Mouse (Mus musculus): Measurements from ENCODE around the gene Fam71b.
A peak's percentile ranks its signal among the peaks of the same experiment; 100 is the strongest.
"Not testable (repeated sequence)": the region's sequence is repeated elsewhere in the genome, so short reads cannot be mapped to it uniquely, and the experiment has no call there.

Fam71b gene

DNA sequence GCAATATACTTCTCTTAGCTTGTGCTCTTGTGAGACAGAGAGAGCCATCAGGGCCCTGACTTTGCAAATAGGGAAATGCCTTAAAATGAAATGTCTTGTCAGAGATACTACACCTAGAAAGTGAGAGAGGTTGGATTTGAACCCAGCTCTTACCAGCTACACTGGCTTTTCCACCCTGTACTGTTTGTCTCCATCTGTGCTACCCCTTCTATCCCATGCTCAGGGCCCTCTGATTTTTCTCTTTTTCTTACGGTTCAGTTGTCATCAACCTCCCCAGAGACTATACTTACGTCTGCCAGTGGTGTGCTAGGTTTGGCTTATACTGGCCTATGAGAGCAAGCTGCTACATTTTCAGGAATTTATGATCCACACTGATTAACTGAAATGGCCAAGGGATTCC, 11.4 kb upstream of the Fam71b start:
- no peak for DNase-seq

DNA sequence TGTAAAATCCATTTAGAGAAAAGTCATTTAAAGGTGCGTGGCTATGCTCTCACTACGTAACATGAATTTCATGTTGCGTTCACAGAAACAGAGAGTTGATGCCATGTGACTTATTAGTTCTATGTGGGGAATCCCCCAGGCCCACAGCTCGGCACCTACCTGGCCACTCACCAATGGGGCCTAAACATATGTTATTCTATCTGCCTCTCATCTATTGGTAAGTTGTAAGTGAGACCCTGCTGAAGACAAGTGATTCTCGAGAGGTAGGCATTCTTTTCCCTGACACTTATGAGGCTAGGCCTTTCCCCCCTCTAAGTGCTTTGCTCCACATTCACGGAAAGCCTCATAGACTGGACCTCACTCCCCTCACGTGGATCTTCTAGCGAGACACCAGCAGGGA, 9.8 kb upstream of the Fam71b start:
- no peak for DNase-seq

DNA sequence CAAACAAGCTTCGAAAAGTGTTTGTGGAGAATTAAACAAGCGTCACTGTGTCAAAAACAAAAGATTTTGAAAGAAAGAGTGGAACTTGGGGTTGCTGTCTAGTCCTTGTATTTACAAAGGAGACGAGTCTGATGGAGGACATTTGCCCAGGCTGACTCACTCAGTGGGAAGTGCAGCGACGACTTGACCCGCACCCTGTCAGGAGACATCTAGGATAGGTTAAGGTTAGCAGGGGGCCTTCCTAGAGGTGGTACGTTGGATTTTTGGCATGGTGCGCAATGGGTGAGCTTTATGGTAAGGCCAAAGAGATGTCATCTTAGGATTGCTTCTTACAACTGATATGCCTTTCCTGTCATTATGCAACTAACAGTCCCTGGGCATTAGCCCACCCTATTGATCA, 9.3 kb upstream of the Fam71b start:
- no peak for DNase-seq

DNA sequence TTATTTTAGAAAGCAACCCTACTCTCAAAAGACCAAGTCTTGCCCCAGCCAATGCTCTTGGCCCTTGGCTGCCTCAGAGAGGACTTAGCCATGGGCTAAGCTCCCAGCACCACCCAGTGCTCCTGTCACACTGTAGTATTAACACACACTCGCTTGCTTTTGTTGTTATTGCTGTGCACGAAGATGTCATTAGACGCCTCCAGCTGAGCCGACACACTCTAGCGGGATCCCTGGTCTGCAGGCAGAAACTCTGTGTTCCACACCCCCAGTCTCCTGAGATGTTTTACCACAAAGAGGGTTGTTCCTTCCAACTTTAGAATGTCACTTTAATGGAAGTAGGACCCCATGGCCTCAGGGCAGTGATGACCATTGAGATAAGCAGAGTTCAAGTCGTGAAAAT, 7.9 kb upstream of the Fam71b start:
- no peak for DNase-seq

DNA sequence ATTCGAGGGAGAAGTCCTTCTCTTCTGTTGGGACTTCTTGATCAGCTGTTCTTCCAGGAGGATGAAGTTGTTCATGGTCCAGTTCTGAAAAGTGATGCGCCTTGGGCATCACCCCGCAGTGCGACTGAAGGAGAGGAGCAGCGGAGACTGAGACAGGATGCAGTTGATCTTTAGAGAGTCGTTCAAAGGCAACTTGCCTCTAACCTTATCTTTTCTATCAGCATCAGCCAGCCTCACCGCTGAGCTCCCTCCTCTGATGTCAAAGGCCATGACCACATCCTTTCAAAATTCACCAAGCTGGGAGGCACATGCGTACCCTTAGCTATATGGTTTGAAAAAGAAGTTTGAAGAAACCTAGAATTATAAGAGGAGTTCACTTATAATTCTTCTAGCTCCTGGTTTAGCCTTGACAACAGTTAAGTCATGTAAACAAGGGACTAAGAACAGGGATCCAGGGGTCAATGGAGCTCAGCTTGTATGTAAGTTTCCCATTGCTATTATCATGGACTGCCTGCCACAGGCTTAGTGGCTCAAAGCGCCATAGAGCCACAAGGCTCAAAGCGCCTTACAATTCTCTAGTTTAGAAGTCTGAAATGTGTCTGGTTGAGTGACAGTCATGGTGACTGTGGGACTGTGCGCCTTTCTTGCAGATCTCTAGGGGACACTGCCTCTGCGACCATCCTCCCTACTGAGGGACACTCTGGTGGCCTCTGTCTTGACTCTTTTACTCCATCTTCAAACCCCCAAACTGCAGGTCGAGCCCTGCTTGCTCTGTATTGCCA, 6.8 kb upstream of the Fam71b start, which contains the start of gene Itk:
TSS of gene Itk (minus strand) at position 180 of the 782 bp plus-strand sequence.
- DNase-seq = no peak

DNA sequence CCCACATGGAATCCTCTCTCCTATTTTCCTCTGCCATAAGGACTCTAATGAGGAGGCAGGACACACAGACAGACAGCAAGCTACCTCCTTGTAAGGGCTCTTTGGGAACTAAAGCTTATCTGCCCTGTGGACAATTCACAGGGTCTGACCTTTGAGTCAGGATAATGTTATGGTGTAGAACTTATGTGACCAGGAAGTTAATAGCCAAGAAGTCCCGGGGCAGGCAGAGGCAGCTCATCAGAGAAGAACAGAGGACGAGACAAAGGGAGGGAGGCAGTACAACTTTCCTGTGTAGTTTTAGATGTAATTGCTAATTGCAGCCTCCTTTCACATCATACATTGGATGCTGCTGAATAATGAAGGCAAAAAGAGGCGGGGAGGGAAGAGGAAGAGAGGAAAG, 5.7 kb upstream of the Fam71b start:
- no peak for DNase-seq

DNA sequence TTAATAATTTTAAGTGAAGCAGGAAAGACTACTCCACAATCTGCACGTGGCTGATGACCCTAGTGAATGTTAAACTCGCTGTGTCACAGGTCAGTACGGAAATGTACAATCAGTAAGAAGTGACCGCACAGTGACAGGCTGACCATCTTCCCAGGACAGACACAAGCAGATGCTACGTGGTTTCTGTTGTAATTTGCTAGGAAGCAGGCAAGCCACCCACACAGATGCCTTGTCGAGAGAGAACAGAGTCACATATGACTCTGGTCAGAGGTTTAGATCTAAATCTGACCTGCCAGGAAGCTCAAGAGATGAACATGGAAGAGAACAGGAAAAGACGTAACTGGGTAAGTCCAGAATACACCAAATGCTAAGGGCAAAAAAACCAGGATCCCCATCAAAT, 3.5 kb upstream of the Fam71b start:
- DNase-seq = no peak

DNA sequence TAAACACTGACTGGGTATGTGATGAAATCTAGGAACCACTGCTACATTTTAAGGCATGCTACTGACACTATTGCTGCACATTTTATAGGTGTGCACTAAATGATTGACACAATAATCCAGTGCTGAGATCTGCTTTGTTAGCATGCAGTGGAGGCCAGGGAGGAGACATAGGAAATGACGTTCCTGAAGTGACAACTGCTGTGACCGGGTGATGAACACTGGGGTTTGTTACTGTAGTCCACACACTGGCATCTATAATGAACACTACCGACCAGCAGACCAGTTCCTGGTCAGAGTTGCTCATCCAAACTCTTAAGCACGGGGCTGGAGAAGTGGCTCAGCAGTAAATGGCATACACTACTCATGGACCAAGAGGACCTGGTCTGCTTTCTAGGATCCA, 2.9 kb upstream of the Fam71b start:
- DNase-seq = no peak

DNA sequence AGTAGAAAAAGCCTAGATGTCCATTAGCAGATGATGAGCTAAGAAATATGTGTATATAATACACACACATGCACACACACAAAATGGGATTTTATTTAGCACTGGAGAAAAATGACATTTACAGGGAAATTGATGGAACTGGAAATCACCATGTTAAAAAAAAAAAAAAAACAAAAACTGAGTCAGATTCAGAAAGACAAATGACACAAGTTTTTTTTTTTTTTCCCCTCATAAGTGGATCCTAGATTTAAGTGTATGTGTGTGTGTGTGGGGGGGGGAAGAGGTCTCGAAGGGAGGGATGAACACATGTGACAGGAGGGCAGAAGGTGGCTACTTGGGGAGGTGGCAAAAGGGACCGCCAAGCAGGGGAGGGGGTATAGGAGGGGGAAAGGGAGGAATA, 1.3 kb upstream of the Fam71b start:
- DNase-seq = no peak

DNA sequence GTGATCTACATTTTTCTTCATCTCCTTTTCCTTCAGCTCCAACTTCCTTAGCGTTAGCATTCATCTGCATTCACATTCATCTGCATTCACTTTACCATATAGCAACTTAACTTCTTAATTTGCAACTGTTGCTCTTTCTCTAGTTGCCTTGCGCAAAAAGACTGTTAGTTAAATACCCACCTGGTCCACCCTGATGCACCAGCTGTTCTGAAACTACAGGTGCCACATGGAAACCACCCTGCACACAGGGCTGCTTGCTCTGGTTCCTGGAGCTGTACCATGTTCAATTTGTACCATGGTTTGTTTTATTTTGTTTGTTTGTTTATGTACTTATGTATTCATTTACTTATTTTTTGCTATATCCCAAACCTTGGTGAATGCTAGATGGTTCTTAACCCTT, 661 bp upstream of the Fam71b start:
- no peak for DNase-seq

DNA sequence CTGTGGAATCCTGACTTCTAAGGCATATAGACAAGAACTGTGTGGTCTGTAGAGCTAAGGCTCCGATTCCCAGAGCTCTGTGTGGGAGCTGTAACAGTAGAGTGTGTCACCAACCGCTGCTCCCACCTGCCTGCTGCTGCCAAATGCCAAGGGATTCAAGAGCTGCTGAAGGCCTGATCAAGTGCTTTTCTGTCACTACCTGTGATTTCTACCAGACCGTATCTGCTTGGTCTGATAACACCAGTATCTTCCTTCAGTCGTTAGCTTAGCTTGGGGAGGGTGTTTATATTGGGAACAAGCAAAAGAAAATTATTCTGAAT, 461 bp downstream of the Fam71b start:
- DNase-seq = no peak

DNA sequence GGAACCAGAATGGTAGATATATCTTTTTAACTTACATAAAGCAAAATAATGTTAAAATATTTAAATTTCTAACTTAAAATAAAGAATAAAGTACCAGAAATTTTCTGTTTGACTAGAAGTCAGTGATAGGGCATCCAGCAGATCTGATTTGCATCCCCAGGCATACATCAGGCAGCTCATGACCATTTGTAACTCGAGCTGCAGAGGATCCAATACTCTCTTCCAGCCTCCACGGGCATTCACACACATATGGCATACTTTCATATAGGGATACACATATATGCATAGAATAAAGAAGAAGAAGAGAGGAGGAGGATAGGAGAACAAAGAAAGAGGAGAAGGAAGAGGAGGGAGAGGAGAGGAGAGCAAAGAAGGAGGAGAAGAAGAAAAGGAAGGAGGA, 1.5 kb downstream of the Fam71b start:
- DNase-seq = no peak

DNA sequence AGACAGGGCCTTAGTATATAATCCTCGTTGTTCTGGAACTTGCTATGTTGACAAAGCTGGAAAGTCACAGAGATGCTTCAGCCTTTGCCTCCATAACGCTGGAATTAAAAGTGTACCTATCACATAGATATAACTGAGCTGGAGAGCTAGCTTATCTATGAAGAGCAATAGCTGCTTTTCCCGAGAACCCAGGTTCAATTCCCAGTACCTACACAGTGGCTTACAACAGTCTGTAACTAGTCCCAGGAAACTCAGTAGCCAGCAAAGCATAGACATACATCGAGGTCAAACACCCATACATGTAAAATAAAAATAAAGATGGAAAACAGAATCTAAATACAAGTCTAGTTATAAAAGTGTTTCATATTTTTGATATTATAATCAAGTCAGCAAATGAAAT, 2.1 kb downstream of the Fam71b start:
- DNase-seq = no peak

DNA sequence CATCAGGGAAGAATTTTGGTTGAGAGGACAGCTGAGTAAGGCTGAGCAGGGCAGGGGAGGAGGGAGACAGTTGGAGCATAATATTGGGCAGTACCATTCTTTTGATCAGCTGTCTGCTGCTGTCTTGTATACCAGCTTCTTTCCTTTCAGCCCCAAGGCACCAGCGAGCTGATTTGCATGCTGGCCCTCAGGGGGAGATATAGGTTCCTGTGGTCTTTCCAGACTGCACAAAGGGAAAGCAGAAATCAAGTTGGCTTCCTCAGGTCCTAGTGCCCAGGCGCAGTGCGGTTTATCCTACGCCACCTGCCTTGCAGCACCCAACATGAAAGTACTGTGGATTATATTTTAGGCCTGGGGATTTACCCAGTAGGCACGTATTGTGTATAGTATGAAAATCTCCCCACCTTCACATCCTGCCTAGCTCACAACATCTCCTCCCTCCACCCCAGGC, 2.6 kb downstream of the Fam71b start:
- peak; percentile 60 for DNase-seq

DNA sequence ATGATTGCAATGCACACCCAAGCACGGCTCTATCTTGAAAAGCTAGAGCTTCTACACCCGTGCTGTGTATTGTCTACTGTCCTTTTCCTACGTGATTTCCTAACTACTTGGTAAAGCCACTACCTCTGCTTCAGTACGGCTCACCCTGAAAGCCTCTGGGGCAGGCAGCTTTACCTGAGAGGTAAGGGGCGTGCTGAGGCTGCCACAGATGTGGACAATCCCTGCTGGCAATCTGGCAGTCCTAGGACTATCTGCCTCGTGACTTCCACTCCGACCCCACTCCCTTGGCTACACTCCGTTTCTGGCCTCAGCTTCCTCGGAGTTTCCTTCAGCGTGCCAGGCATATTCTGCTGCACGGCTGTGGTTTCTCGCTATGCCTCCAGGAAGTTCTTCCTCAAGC, 5.2 kb downstream of the Fam71b start:
- DNase-seq = no peak

DNA sequence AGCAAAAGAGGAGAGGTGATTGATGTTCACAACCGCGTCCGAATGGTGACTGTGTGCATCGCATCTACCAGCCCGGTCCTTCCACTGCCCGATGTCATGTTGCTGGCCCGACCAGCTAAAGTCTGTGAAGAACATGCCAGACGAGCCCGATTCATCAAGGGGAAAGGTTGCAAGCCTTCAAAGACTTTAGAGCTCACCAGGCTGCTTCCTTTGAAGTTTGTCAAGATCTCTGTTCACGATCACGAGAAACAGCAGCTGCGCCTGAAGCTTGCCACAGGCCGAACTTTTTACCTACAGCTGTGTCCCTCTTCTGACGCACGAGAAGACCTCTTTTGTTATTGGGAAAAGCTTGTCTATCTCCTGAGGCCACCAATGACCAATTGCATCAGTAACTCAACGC, 8.6 kb downstream of the Fam71b start:
- DNase-seq = no peak

DNA sequence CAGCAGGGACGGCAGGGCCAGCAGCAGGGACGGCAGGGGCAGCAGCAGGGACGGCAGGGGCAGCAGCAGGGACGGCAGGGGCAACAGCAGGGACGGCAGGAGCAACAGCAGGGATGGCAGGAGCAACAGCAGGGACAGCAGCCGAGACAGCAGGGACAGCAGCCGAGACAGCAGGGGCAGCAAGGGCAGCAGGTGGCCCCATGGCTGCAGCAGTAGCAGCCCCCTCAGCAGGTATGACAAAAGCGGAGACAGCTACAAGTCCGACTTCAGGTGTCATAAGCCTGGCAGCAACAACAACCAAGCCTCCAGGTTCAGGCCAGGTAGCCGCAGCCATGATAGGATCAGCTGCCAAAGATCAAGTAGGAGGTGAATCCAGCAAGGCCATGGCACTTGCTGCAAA, 10.4 kb downstream of the Fam71b start:
- no peak for DNase-seq

DNA sequence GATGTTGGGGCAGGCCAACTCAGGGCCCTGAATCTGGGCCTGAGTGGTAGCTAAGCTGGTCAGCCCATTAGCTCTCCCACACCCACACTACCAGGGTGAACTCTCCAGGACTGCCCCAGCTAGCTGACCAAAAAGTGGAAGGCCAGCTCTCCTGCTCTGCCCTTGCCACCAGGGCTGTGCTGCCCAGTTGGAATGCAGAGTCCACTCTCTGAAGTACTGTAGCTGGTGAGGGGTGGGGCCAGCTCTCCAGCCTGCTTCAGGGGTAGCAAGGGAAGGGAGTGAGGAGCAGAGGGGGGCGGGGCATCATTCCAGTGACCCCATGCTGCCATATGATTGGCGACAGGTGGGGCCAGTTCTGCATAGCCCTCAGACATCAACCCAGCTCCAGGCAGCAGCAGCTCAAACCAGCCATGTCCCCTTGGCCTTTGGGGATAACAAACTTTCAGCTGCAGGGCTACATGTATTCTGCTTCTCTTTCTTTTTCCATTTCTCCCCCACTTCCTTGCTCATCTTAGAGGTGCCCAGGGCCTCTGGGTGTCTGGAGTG, 13.7 kb downstream of the Fam71b start:
- DNase-seq = no peak

DNA sequence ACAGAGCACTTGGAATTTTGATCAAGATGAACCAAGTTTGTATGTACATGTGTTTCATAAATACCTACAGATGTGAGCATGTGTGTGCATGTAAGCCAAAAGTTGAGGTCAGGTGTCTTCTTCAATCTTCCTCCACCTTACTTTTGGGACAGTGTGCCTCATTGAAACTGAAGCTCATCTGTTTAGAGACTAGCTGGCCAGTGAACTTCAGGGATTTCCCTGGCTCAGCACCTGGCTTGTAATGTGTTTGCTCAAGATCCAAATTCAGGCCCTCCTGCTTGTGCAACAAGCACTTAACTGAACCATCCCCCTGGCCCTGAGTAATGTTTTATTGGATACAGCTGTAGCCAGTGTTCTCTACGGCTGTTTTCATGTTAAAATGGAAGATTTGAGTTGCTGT, 22.1 kb downstream of the Fam71b start:
- DNase-seq = no peak

DNA sequence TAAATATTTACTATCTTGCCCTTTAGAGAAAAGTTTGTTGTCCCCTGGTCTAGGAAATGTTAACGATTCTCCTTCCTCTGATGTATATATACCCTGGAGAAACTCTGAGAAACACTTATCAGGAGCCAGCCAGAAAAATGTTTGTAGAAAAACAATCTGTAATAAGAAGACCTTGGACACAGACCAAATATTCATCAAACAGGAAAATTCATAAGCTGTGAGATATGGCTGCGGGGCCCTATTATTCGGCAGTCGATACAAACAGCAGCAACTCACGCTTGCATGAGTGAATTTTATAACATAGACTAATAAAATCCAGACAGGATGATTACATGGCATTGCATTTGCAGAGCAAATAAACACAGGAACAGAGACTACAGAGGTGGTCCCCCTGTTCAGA, 22.5 kb downstream of the Fam71b start:
- DNase-seq = no peak

DNA sequence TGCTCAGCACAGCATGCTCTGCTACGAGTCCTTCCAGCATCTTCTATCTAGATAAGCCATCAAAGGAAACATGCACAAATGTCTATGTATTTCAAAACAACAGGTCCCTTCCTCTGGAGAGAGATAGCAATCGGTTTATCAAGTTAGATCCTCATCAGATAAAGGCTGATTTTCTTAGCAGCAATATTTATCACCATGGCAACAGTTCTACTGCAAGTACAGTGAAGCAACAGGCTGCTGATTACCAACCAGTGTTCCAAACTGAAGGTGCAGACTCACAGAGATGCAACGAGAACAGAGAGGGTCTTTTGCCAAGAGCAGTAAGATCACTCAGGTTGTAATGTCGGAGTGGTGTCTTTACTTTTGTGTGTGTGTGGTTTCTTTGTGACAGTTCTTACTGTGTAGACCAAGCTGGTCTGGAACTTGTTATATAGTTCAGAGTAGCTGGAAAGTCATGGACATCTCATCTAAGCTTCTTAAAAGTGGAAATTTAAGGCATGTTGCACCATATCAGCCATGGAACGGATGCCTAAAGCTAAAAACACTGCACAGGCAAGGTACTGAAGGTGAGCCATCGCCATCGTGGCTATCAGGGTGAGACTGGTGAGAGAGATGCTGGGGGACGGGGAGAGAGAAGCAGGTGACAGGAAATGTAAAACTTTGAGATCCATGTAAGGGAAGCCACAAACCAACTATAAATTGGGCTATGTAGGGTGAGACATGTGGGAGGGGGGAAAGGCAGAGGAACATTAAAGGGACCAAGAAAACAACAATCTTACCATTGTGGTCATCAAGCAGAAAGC, 24.9 kb downstream of the Fam71b start:
- DNase-seq = no peak

DNA sequence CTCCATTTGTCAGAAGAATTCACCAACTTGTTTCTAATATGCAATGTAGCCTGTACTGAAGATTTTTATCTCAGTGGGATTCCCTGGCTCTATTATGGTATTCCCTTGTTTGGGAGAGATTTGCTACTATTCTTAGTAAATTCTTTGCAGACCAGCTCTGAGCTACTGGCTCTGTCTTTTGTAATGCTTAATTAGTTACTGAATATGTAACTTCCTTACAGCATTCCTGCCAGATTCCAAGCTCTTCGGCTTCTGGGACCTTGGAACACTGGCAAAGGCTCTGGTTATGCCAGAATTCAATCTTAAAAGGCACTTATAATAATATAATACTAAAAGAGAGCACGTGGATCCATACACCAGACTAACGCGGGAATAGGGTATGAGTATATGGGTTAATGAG, 31.8 kb downstream of the Fam71b start:
- DNase-seq = not testable (repeated sequence)

DNA sequence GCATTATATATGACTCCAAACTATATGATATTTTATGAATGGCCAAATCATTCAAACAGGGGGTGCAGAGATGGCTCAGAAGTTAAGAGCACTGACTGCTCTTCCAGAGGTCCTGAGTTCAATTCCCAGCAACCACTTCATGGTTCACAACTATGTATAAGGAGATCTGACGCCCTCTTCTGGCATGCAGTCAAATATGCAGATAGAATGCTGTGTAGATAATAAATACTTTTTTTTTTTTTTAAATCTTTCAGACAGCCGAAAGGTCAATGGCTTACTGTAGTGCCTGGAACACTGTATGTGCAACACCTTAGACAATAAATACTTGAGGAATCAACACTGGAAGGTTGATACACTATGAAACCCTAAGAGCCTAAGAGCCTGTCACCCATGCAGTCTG, 33.8 kb downstream of the Fam71b start:
- no peak for DNase-seq

DNA sequence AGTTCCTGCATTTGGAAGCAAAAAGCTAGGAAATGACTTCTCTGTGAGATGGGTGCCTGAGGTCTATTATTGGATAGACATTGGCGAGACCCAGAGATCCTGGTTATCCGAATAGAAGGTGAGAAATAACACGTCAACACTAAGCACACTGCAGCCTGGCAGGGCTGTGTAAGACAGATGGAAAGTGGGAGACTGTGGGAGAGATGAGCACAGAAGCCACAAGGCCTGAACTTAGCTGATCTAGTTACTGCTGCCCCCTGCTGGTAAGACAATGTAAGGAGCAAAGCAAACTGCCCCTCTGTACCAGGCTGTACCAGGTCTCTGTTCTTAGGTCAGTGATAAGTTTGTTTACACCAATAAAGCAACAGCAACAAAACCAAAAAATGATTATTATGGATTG, 34.8 kb downstream of the Fam71b start:
- peak; percentile 49 to 77 for DNase-seq

Measured in spleen, adult 18-20 months (tissue).